Mouse (Mus musculus) gastrocnemius, postnatal 14 days (tissue): ENCODE results near the gene Plekhg6. TPM values are rescaled to one million over a fixed set of nuclear protein-coding genes. Genes with fewer than 3 reads are reported as not detected.

Experiments
- total RNA-seq, 2 experiments: library from RNA; stranded (reverse); gene quantifications; 2 replicates each; pipeline ENCODE4 v1.2.3; 2021

The Plekhg6 gene
- total RNA-seq, 2 experiments from 2014 or later = not detected

Other genes with a start within 250 kb of the Plekhg6 start
- gene Nop2, start 248.9 kb downstream of the Plekhg6 start, total RNA-seq = 10 to 100 TPM; 16.0 to 20.4 TPM
- 10 to 100 TPM; 24.0 to 28.7 TPM for gene Iffo1, start 235.6 kb downstream of the Plekhg6 start, total RNA-seq
- gene Gapdh, start 214.3 kb downstream of the Plekhg6 start, total RNA-seq = over 10,000 TPM in 1 of 2 experiments, 1,000 to 10,000 TPM in 1; 9,479 to 10,041 TPM
- gene Ncapd2, start 189.1 kb downstream of the Plekhg6 start, total RNA-seq = 10 to 100 TPM; 18.4 to 18.7 TPM
- gene Mrpl51, start 189.0 kb downstream of the Plekhg6 start, total RNA-seq = 100 to 1,000 TPM; 214 to 227 TPM
- gene Vamp1, start 165.2 kb downstream of the Plekhg6 start, total RNA-seq = 10 to 100 TPM; 10.7 to 11.3 TPM
- gene Tapbpl, start 148.9 kb downstream of the Plekhg6 start, total RNA-seq = 1 to 10 TPM; 2.2 to 2.3 TPM
- gene Cd27, start 143.8 kb downstream of the Plekhg6 start, total RNA-seq = under 1 TPM in 1 of 2 experiments, not detected in 1; 0.16 TPM
- gene Tuba3a, start 94.8 kb downstream of the Plekhg6 start, total RNA-seq = not detected
- 10 to 100 TPM; 24.8 to 26.3 TPM for gene Ltbr, start 66.9 kb downstream of the Plekhg6 start, total RNA-seq
- gene Scnn1a, start 60.1 kb downstream of the Plekhg6 start, total RNA-seq = under 1 TPM; 0.22 to 0.27 TPM
- 10 to 100 TPM; 42.1 to 42.3 TPM for gene Tnfrsf1a, start 31.4 kb downstream of the Plekhg6 start, total RNA-seq
- gene Cd9, start 114.0 kb upstream of the Plekhg6 start, total RNA-seq = 10 to 100 TPM; 47.6 to 76.0 TPM
- gene Vwf, start 166.0 kb upstream of the Plekhg6 start, total RNA-seq = 10 to 100 TPM; 25.4 to 29.5 TPM